Mouse (Mus musculus): Measurements from ENCODE around the gene Tmem117. TPM values are rescaled to one million over a fixed set of nuclear protein-coding genes. Genes with fewer than 3 reads are reported as not detected.

The Tmem117 gene
- total RNA-seq, 2 experiments from 2014 or later = 9.5 to 9.9 TPM

DNA sequence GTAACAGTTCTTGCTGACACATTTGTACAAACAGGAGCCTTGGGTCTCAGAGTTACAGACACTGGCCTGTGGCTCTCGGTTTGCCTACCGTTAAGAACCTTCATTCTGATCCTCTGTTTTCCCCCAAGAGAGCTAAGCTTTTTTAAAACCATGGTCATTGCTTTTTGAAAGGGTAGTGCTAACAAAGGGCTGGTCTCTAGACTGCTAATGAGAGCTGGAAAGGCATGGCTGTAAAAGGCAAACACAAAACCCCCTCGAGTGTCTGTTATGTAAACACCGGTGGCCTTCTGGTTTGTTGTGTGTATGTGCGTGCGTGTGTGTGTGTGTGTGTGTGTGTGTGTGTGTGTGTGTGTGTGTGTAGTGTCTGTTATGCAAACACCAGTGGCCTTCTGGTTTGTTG is 17.0 kb downstream of the Tmem117 start:
- no peak for DNase-seq
- intact Hi-C loops (cut with DNase I) = no loop called here

DNA sequence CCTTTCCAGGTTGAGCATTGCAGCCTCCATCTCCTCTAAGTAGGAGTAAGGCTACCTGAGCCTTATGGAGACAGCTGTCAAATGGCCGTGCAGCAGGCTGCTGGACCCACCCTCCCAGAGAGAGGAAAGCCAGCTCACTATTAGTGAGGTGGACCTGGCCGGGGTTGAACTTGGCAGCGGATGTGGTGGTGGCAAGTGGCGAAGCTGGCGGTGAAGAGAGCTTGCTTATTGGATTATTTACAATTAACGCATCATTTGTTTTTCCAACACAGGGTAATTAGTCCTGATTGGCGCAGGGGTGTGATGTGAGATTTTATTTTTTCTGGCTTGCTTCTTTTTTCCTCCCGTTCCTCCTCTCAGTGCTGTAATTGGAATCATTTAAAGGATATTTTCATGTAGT is 19.4 kb downstream of the Tmem117 start:
- intact Hi-C loops (cut with DNase I) = no loop called here
- peak; percentile 85 for DNase-seq

DNA sequence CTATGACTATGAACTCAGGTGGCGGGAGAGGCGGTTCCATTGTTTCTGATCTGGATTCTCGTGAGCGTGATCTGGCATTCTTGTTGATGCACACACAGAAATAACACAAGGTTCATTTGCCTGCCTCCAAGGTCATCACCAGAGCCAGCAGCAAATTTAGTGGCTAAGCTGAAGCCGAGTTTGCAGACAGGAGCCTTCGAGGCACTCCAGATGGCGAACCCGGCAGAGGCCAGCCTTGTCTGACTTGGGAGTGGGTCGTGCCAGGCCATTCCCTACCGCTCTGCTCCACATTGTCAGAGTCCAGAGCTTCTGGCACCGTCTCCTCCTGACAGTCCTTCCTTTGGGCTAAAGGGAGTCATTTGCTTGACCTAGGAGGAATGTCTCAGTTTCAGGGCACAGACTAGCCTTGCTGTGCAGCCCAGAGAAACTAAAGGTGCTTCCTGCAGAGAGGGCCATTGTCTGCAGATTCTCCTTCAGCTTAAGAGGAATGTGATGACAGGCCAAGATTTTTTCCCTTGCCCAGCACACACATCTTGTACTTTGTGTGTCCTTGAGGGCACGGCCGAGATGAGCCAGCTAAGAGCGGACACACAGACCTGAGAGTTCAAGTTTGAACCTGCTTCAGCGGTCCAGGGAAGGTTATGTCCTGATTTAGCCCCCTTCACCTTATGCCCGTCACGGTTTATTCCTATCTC is 20.2 kb downstream of the Tmem117 start:
- intact Hi-C loops (cut with DNase I) = no loop called here
- DNase-seq = peak; percentile 87

DNA sequence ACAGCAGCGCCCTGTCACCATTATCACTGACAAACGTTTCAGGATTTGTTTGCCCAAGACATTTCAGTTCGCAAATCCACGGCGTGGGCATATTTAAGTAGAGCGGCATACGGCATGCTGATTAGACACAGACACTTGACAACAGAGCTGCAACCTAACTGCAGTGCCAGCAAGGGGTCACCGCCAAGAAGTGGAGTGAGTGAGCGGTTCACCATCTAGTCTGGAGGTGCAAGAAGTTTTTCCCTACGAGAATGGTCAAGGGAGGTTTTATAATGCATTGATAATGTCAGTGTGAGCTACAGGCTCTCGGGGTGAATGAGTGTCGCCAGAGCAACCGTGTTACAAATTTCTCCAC is 20.7 kb downstream of the Tmem117 start:
- DNase-seq = peak; percentile 20
- intact Hi-C loops (cut with DNase I) = no loop called here

DNA sequence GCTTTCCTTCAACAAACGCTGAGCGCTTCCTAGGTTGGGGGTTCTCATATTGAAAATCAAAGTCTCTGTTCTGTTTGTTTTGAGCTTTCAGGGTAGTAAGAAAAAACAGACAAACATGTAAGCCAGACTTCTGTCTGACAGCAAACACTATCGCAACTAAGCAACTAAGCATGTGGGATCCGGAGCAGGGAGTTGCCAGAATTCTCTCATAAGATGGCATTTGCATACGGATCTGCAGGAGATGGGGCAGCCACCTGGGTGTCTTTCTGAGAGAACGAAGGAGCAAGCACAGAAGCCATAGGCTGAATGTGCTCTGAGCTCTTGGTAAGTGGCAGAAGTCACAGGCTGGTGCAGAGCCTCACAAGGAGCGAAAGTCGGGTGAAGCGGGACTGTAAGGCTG is 22.3 kb downstream of the Tmem117 start:
- no peak for DNase-seq

DNA sequence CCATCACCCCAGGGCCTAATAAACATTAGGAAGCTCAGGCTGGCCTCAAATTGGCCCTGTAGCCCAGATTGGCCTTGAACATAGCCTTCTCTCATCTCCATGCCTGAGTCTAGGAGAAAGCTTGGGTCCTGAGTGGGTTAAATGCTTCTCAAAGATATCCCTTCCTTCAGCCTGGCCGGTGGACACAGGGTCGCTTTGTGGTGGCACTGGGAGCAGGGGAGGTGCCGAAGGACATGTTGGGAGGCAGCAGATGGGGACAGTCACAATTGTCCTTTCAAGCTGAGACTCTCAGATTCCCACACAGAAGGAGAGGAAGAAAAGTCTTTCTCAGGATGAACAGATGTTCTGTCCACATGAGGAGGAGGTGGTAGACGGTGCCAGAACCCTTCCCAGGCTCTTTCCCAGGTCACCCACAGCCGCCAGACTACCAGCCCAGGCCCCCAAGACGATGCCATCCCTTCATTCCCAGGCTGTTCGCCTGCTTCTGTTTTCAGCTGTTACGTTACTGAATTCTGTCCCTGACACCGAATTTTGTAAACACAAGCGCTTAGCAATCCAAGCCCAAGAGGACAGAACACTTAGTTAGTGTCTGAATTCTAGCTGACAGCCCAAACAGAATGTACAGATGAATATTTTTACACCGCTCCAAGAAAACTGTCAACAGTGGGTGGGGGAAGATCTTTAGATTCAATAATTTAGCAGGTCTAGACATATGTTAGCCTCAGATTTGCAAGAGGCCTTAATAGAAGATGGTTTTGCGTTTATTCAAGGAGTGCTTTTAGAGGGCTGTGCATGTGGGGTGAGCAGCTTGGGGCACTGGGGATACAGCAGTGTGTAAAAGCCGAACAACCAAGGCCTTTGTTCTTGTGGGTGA is 23.2 kb downstream of the Tmem117 start:
- intact Hi-C loops (cut with DNase I) = no loop called here
- DNase-seq = peak; percentile 42

More for the DNA sequence above, 22.3 kb downstream of the Tmem117 start:
- intact Hi-C loops (cut with DNase I) = no loop called here

DNA sequence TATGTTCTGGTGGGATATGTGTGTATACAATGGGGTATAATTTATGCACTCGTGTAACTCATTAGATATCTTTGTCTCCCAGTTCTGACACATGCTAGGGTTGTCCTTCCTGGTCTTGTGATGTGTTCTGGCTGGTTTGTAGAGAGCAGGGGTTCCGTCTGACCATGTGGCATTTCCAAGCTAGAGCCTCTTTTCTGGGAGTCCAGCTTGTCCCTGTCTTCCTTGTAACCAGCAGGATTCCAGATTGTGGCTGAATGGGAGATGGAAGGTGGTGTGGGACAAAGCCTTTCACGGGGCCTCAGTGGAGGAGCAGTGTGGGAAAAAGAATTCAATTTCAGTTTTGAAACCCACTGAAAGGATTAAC is 23.8 kb downstream of the Tmem117 start:
- intact Hi-C loops (cut with DNase I) = no loop called here
- DNase-seq = no peak

DNA sequence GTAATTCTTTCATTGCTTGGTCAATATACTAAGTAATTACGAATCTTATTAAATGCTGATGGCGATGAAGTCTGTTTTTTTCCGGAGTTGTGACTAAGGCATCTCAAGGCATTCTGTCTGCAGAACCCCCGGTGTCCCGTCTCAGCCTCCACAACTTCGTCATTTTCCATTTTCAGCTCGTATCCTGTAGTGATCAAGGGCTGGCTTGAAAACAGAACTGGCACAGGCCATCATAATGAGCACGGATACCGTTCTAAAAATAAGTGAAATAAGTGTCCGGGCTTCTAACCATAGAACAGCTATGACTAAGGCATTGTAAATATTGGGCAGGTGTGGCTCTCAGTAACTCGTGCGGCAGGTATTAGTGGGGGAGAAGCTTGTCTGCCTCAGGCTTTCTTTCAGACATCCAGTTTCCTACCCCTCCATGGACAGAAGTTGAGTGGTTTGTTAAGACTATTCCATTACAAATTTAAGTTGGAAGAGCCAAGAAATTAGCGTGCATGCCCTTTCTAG is 26.8 kb downstream of the Tmem117 start:
- intact Hi-C loops (cut with DNase I) = no loop called here
- DNase-seq = no peak

DNA sequence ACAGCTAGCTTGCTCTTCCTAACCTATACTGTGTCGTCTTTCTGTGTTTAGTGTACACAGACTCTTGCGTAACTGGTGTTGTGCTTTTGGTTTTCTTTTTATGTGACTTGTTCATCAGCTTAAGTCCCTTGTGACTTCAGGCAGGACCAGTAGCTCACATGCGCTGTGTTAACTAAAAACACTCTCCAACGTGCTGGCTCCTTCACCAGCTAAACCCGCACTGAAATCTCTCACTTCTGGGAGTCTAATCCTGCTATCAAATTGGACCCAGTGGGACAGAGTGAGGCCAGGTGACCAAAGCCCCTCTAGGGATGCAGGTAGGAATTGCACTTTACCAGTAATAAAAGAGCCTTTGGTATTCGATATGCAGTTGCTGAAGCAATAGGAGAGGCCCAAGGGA is 28.9 kb downstream of the Tmem117 start:
- intact Hi-C loops (cut with DNase I) = no loop called here
- no peak for DNase-seq

DNA sequence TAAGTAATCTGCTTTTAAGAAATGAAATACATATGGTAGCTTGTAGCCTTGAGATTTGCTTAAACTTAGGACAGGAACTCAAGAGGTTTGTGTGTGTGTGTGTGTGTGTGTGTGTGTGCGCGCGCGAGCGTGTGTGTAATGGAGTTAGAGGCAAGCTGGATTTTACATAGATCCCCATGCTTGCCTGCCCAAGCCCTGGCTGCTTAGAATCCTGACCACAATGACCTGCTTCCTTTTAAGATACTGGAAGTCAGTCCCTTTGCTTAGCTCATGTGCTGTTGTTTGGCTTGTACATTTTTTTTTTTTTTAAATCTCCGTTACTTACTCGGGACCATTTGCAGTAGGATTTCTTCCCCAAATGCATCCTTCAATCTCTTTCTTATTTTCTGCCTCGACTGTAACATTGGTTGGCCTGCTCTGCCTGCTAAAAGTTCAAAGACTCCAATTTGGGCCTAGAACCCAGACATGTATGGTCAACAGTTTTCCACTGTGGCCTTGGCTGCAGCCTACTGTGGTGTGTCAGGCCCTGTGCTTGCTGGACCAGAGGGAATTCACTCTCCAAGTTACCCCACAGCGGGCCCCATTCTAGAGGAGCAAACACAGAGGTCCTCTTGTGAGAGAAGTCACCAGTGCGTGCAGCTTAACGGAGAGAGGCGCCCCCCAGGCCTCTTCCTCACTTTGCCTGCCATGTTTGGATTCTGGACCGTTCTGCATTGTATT is 29.5 kb downstream of the Tmem117 start:
- intact Hi-C loops (cut with DNase I) = no loop called here
- no peak for DNase-seq

DNA sequence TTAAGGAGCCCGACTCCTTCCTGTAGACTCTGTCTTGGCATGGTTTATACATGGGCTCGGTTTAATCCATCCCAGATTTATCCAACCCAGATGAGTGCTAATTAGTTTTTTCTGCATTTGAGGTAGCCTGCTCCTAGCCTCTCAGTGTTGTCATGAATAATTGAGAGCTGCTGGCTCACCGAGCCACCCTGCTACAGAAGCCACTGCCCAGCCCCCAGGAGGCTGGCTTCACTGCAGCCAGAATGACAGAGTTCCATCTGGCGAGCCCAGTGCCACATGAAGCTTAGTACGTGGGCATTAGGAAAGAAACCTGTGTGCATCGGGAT is 30.0 kb downstream of the Tmem117 start:
- intact Hi-C loops (cut with DNase I) = no loop called here
- DNase-seq = peak; percentile 69

DNA sequence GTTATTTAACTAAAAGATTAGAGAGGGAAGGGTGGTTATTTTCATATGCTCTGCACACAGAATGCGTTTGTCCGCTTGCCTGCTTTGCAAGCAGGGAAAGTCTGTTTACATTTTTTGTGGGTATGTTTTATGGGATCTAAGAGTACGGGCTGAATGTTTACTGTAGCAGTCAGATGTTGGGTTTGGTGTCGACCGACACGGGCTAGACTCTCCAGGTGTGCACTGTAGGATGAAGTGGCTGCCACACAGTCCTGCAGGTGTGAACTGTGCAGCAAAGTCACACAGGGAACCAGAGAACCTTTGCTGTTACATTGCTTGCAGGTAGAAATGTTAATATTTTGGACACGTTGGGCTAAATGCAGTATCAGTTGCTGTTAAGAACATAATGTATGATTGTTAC is 31.9 kb downstream of the Tmem117 start:
- intact Hi-C loops (cut with DNase I) = loop anchor here (2.0 to 5.0 kb wide), 2 partner anchors 104 to 449 kb away; no protein-coding TSS in a partner anchor
- DNase-seq = no peak

DNA sequence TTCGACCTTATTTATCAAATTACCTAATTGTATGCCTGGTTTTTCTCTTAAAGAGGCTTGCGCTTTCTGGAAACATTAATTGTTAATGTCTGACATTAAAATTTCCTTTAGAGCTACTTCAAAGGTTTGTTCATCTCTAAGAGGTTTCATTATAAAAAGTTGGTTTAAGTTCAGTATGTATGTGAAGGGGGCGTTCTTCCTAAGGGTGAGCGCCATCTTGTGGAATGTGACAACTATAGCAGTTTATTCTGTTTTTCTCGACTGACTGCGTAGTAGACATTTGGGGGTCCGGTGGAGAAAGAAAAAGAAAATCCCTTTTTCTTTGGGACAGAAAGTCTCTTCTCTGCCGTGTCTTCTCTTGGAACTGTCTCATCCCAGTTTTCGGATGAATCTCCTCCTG is 32.4 kb downstream of the Tmem117 start:
- intact Hi-C loops (cut with DNase I) = loop anchor here (2.0 to 5.0 kb wide), 2 partner anchors 105 to 449 kb away; no protein-coding TSS in a partner anchor
- DNase-seq = peak; percentile 27

DNA sequence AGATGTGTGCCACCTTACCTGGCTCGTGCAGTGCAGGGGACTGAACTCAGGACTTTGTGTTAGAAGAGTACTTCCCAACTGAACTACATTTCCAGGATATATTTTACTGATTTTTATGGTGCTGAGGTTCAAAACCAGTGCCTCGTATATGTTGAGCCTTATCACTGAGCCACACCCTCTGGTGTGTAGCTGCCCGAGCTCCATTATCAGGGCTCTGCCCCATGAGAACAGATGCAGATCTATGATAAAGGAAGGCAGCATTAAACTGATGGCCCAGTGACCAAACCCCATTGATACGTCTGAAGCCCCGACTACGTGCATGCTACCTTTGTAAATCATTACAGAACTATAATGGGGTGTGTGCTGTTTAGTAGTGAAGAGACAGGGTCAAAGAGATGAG is 35.6 kb downstream of the Tmem117 start:
- no peak for DNase-seq
- intact Hi-C loops (cut with DNase I) = loop anchor here (5.0 kb wide), 1 partner anchor 452 kb away; no protein-coding TSS in a partner anchor

DNA sequence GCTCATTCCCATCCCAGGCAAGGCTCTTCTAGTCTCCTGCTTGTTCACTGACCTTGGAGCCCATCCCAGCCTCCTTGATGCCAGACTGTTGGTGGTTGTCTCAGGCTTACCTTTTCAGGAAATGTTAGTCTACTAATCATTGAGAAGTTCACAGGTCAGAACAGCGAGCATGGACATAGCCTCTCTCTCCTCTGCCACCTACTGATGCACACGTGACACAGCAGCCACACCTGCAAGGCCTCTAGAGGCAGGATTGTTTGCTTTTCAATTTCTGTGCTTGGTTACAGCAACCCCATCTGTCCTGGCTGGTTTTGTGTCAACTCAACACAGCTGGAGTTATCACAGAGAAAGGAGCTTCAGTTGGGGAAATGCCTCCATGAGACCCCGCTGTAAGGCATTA is 52.1 kb downstream of the Tmem117 start:
- DNase-seq = no peak
- intact Hi-C loops (cut with DNase I) = no loop called here

DNA sequence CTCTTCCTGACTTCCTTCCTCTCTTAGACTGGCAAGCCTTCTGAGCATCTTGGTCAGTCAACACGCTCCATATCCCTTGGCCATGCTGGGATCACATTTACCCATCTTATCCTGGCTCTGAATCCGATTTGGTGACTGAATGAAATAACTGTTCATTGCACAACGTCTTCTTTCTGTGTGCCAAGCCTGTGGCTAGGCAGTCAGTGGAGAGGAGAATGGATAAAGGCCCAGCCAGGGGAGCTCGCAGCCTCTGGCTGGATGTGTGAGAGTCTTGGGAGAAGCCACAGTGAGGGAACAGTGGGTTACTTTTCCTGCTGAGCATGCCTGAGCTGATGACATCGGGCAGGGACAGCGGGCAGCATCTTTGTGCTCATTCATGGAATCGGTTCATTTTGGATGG is 55.2 kb downstream of the Tmem117 start:
- no peak for DNase-seq
- intact Hi-C loops (cut with DNase I) = no loop called here

DNA sequence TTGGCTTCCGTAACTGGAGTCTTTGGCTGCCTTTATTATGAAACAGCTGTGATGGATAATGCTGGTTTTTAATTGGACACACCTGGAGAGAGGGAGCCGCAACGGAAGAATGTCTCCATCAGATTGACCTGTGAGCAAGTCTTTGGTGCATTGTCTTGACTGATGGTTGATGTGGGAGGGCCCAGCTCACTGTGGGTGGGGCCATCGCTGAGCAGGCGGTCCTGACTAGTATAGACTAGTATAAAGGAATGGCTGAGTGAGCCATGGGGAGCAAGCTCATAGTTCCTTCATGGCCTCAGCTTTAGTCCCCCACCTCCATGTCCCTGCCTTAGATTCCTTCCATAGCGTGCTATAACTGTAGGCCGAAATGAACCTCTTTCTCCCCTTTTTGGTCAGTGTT is 58.1 kb downstream of the Tmem117 start:
- DNase-seq = no peak
- intact Hi-C loops (cut with DNase I) = no loop called here

DNA sequence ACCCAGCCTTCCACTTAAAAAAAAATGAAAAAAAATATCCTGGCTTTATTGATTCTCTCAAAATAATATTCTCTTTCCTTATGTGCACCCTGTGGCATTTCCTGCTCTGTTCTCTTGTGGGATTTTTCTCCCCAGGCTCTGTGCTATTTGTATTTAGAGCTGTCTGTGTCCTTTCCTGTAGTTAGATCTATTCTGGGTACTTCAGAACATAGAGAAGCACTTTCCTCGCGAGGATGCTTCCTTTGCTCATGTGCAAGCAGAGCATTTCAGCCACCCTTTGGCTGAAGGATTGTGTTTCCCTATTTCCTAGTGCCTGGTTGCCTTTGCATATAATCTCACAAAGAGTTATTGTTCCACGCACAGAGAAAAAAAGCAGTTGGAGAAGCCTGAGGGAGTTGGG is 58.6 kb downstream of the Tmem117 start:
- no peak for DNase-seq
- intact Hi-C loops (cut with DNase I) = no loop called here

DNA sequence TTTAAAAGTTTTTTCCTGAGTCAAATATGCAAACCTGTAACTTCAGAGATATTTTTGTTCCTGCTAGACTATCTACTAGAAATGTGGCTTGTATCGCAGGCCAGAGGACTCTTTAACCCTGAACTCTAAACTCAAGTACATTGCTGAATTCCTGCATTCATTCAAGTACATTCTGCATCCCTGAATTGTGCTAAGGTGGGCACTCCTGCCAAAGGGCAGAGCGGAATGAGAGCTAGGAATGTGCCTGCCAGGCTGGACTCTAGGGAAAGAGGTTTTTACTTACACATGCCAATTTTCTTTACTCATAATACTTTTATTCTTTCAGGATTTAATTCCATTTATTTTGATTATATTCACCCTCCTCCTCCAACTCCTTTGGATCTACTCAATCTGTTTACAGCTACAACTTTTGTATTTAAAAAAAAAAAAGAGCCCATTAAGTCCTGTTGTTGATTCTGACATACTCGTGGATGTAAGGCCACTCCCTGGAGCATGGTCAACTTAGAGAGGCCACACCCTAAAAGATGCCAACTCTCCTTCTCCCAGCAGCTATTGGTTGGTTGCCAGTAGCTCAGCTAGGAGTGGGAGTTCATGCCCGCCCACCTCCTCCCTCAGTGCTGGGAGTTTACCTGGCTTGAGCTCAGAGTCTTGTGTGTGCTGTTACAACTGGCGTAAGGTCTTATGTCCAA is 60.3 kb downstream of the Tmem117 start:
- intact Hi-C loops (cut with DNase I) = no loop called here
- no peak for DNase-seq

DNA sequence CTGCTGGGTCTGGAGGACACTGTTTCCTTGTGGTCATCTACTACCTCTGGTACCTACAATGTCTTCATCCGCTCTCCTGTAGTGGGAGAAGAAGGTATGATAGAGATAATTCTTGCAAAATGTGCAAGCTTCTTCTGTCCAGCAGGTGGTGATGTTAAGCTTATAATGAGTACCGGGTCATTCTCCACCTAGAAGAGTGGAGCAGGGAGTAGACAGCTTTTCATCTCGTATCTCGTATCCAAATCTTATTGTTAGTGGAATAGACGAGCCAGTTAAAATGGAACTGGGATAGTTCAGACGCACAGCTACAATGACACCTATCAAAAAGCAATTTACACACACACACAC is 60.8 kb downstream of the Tmem117 start:
- intact Hi-C loops (cut with DNase I) = no loop called here
- no peak for DNase-seq

DNA sequence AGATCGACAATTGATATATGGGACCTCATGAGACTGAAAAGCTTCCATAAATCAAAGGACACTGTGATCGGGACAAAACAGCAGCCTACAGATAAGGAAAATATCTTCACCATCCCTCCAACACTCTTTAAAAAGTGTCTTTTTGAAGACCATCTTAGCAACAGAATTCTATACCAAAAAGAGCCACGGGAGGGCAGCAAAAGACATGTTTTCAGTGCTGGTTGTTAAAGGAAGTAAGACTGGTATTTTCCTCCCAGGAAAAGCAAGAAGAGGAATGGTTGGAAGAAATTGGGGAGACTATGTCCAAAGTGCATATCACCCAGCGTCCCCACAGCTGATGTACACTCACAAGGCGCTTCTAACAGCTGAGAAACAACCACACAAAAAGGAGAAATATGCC is 93.7 kb downstream of the Tmem117 start:
- DNase-seq = peak; percentile 60
- intact Hi-C loops (cut with DNase I) = loop anchor here (1.0 kb wide), 1 partner anchor 853 kb away; no protein-coding TSS in a partner anchor

Data from left cerebral cortex, postnatal 4 days (tissue).